Mouse (Mus musculus) embryonic facial prominence, embryonic 10.5 days (tissue): ENCODE measurements around the gene 0610009B22Rik. TPM values are rescaled to one million over a fixed set of nuclear protein-coding genes. Genes with fewer than 3 reads are reported as not detected.
"Not testable (repeated sequence)": the region's sequence is repeated elsewhere in the genome, so short reads cannot be mapped to it uniquely, and the experiment has no call there.

Experiments
- DNase-seq: peaks from one replicate; pipeline ENCODE4 v3.0.0-alpha.2; 2017; ENCODE audit warnings: low spot score
- H3K27ac ChIP-seq: fragments of 300-500 bp; sonication (generic); replicated peaks from 2 replicates; pipeline ENCODE4 v1.5.1; 2016; ENCODE audit warnings: mild to moderate bottlenecking
- H3K27me3 ChIP-seq: fragments of 300-500 bp; sonication (generic); replicated peaks from 2 replicates; pipeline ENCODE4 v1.6.1; 2016; ENCODE audit warnings: low read depth, mild to moderate bottlenecking; ENCODE audit not compliant: poor library complexity, severe bottlenecking
- H3K36me3 ChIP-seq: fragments of 300-500 bp; sonication (generic); replicated peaks from 2 replicates; pipeline ENCODE4 v1.6.1; 2016; ENCODE audit warnings: mild to moderate bottlenecking, moderate library complexity
- H3K4me1 ChIP-seq: fragments of 300-500 bp; sonication (generic); 2 replicates; pipeline ENCODE4 v1.6.1; 2016
- H3K4me3 ChIP-seq: fragments of 300-500 bp; sonication (generic); 2 replicates; pipeline ENCODE4 v1.5.1; 2016; ENCODE audit warnings: mild to moderate bottlenecking, moderate library complexity
- H3K9me3 ChIP-seq: fragments of 300-500 bp; sonication (generic); 2 replicates; pipeline ENCODE4 v1.6.1; 2016; ENCODE audit warnings: mild to moderate bottlenecking
- WGBS: fragments of 180-500 bp; shearing (Covaris S2); methylation state at CpG from one replicate; pipeline ENCODE4 v1.1.7; 2016; 5-methylcytosine and 5-hydroxymethylcytosine counted together
- polyA plus RNA-seq: library from polyadenylated mRNA; unstranded; fragments of >200 nt; fragmentation: Nextera tagmentation; extraction: Ambion mirVana; gene quantifications from 2 replicates; pipeline ENCODE4 v1.2.1, GENCODE M21; 2016

0610009B22Rik gene
- 84.2 TPM in 2 replicates for polyA plus RNA-seq

DNA sequence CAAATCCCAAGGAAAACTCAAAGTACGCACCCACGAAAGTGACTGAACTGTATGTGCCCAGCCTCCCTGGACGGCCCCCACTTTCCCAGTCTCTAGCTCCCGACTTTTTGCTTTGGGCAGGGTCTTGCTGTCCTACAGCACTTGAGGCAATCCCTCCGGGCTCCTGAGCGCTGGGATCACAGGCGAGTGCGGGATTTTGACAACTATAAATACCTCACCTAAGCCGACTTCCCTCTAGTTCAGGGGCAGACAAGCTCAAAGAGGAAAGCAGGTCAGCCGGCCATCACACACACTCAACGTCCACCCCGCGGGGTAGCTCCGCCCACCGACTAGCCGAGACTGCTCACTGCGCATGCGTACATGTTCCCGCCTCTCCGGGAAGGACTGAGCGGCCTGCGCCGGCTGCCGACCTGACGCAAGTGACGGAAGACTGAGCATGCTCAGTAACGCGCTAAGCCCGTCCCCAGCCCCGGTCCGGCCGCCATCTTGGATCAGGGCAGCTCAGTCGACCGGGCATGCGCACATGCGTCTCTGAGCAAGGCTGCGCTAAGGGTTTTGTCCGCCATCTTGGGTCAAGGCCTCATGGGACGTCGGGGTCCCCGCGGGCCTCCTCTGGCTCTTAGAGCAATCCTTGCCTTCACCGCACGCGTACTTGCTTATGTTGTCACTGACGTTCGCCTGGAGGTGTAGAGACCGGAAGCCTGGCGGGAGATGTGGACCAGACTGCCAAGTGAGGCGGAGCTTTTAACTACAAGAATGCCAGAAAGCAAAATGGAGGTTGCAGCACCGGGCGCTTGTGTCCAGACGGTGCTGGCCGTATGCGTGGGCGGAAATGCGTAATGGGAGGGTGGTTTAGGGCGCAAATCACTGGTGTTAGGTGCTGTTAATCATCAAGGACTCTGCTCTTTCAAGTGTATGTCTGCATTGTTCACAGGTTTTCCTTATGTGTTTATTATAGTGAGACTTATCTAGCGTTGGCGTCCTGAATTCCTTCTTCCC, at the start of gene 0610009B22Rik:
Gene 0610009B22Rik (minus strand): TSS at position 545 of the 999 bp plus-strand sequence.
- H3K4me3 ChIP-seq = peak within 1 kb of the TSS; percentile 84
- H3K27ac ChIP-seq = peak within 1 kb of the TSS; percentile 100
- WGBS = under 1% methylated on average over 60 of the region's 60 CpGs
- H3K36me3 ChIP-seq = peaks cover 27% of the 10 kb centered on the region
- no peaks in the 10 kb centered on the region for H3K9me3 ChIP-seq
- peaks cover 14% of the 10 kb centered on the region for H3K4me1 ChIP-seq
- peak; percentile 100 for DNase-seq
- no peaks in the 10 kb centered on the region for H3K27me3 ChIP-seq

DNA sequence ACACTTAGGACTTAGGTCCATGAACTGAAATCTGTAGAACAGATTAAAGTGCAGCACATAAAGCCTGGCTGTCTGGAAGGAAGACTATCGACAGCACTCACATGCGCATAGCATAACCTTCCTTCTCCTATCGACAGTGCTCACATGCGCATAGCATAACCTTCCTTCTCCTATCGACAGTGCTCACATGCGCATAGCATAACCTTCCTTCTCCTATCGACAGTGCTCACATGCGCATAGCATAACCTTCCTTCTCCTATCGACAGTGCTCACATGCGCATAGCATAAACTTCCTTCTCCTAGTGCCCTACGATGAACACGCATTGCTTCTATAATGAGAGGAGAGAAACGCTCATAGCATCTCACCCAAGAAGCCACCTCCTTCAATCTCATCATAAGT, 45.5 kb upstream of the 0610009B22Rik start:
- WGBS = 96% methylated on average over 13 of the region's 13 CpGs
- not testable (repeated sequence) for H3K9me3 ChIP-seq, H3K4me3 ChIP-seq, H3K4me1 ChIP-seq, H3K27ac ChIP-seq, DNase-seq, H3K27me3 ChIP-seq
- peaks cover 71% of the 10 kb centered on the region for H3K36me3 ChIP-seq

DNA sequence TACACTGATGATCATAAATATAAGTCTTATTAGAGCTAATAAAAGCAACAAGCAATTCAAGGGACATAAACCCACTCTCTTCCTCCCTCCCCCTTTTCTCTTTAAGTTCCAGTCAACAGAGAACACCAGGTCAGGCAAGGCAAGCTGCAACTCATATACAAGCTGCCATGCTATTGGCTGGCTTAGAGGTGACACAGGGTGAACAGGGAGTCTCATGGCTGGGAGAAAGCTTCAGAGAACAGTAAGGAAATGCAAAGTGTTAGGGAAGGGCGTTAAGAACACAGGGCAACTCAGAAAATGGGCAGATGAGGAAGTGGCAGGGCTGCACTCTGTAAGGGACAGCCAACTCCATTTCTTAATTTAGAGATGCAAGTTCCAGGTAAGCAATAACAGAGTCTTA, 44.2 kb upstream of the 0610009B22Rik start:
- no peak overlapping the region for H3K27ac ChIP-seq
- H3K4me1 ChIP-seq = no peaks in the 10 kb centered on the region
- H3K36me3 ChIP-seq = peaks cover 63% of the 10 kb centered on the region
- WGBS = 87% methylated on average over 1 of the region's 1 CpGs
- no peak overlapping the region for H3K4me3 ChIP-seq
- DNase-seq = no peak
- no peaks in the 10 kb centered on the region for H3K9me3 ChIP-seq
- H3K27me3 ChIP-seq = no peaks in the 10 kb centered on the region

DNA sequence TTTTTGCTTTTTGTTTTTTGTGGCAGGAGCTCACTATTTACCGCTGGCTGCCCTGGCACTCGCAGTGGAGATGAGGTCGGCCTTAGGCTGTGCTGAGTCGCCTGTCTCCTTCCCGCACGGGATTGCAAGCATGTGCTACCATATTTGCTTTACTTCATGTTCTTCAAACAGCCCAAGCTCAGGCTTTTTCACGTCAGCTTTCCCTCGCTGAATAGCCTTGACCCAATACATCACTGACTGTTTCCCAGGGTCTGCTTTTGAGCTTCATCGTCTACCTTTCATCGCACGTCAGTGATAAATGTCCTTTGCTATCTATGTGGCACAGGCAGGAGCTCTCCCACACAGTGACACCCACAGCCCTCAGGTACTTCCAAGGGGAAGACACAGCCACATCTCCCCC, 32.4 kb upstream of the 0610009B22Rik start:
- H3K4me1 ChIP-seq = no peaks in the 10 kb centered on the region
- peaks cover 89% of the 10 kb centered on the region for H3K36me3 ChIP-seq
- no peak for DNase-seq
- no peaks in the 10 kb centered on the region for H3K9me3 ChIP-seq
- WGBS = 96% methylated on average over 11 of the region's 11 CpGs
- H3K27ac ChIP-seq = no peak overlapping the region
- no peaks in the 10 kb centered on the region for H3K27me3 ChIP-seq
- no peak overlapping the region for H3K4me3 ChIP-seq

DNA sequence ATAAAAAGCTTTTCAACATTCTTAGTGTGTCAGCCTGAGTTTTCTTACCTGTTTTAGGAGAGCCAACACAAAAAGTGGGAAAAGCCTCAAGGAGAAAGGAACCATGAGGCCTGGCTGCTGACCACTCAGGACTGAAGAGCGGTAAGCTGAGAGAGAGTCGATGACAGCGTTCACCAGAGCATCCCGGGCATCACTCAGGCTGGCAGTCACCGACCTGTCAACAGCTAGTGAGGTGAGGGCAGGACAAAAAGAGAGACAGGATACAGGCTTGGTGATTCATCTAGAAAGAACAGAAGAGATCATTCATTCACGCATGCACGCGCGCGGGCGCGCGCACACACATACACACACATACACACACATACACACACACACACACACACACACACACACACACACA, 18.4 kb upstream of the 0610009B22Rik start:
- no peak for DNase-seq
- no peak overlapping the region for H3K4me3 ChIP-seq
- H3K27me3 ChIP-seq = no peaks in the 10 kb centered on the region
- no peaks in the 10 kb centered on the region for H3K9me3 ChIP-seq
- H3K36me3 ChIP-seq = peaks cover 91% of the 10 kb centered on the region
- H3K4me1 ChIP-seq = peaks cover 10% of the 10 kb centered on the region
- no peak overlapping the region for H3K27ac ChIP-seq
- WGBS = 94% methylated on average over 13 of the region's 13 CpGs

DNA sequence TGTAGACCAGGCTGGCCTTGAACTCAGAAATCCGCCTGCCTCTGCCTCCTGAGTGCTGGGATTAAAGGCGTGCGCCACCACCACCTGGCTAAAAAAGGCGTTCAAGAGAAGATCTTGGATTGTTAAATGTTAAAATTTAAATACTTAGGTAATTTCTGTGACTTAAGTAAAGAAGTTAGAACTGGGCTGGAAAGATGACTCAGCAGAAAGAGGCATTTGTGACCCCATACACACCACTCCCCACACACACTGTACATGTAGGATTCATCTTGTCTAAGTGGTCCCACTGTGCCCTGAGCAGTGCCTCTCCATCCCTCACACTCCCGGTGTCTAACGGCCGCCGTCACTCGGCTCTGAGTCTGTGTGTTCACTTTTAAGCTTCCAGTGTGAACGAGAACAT, 17.8 kb upstream of the 0610009B22Rik start:
- no peaks in the 10 kb centered on the region for H3K27me3 ChIP-seq
- H3K27ac ChIP-seq = no peak overlapping the region
- no peak for DNase-seq
- WGBS = 95% methylated on average over 10 of the region's 10 CpGs
- H3K4me1 ChIP-seq = peaks cover 10% of the 10 kb centered on the region
- H3K4me3 ChIP-seq = no peak overlapping the region
- no peaks in the 10 kb centered on the region for H3K9me3 ChIP-seq
- peaks cover 90% of the 10 kb centered on the region for H3K36me3 ChIP-seq

DNA sequence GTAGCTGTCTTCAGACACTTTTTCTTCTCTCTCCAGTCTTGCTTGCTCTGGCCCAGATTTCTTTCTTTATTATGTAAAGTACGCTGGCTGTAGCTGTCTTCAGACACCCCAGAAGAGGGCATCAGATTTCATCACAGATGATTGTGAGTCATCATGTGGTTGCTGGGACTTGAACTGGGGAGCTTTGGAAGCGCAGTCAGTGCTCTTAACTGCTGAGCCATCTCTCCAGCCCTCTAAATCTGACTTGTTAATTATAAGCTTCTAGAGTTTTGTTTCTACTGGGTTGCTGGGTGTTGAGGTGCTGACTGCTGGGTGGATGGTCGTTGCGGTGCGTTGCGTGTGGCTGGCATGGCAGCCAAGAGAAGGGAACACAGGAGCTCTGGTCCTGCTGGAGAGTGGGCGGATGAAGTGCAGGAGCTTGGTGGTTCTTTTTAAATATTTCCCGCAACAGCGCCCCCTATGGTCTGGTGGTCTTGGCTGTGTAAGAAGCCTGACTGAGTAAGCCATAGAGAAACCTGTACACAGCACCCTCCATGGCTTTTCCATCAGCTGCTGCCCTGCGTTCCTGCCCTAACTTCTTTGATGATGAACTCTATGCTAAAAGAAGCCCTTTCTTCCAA, 14.8 kb upstream of the 0610009B22Rik start:
- Histone ChIP-seq H3K36me3 (peaks cover 94% of the 10 kb centered on the region), H3K9me3 (no peaks in the 10 kb centered on the region), H3K27me3 (no peaks in the 10 kb centered on the region), H3K4me3 (no peak overlapping the region), H3K27ac (no peak overlapping the region), H3K4me1 (peaks cover 10% of the 10 kb centered on the region)
- peak; percentile 44 for DNase-seq
- WGBS = 67% methylated on average over 10 of the region's 10 CpGs

DNA sequence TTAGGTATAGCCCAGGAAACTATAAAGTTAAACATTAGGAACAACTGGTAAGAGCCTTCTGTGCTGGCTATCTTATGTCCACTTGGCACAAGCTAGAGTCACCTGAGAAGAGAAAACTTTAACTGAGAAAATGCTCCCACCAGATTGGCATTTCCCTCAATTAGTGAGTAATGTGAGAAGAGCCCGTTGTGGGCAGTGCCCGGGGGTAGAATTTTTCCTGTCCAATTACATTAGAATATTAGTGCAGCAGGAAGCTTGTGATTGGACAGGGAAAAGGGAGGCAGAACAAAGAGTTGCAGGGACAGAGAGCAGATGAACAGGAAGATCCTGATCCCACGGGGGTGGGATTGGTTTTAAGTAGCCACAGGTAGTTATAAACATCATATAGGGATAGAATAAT, 14.2 kb upstream of the 0610009B22Rik start:
- Histone ChIP-seq H3K4me3 (no peak overlapping the region), H3K9me3 (no peaks in the 10 kb centered on the region), H3K36me3 (peaks cover 96% of the 10 kb centered on the region), H3K27me3 (no peaks in the 10 kb centered on the region), H3K4me1 (peaks cover 10% of the 10 kb centered on the region), H3K27ac (no peak overlapping the region)
- DNase-seq = peak; percentile 35
- 47% methylated on average over 3 of the region's 3 CpGs for WGBS

DNA sequence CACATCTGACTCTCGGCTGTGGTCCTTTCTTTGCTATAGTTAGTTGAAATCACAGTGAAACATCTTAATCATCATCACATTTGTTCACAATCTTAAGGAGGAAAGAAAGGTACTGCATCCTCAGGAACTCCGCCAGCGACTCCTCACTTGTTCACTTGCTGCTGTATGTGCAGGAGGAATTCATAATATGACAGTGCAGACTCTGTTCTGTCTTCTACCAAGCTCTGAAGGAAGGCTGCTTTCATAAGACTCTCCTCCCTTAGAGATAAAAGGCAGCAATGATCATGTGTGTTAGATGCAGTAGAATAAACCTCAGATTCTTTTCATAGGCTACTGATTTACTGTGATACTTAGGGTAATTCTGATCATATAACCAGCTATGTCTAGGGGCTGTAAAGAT, 6.3 kb upstream of the 0610009B22Rik start:
- H3K36me3 ChIP-seq = peaks cover 62% of the 10 kb centered on the region
- 95% methylated on average over 3 of the region's 3 CpGs for WGBS

DNA sequence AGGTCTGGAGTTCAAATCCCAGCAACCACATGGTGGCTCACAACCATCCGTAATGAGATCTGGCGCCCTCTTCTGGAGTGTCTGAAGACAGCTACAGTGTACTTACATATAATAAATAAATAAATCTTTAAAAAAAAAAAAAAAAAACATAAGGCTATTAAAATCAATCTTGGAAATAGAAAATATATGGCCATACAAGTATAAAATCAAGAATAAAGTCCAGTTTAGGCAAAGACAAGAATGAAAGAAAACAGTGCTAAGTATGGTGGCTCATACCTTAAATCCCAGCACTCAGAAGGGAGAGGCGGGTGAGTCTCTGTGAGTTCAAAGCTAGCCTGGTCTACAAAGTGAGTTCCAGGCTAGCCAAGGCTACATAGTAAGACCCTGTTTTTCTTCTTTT, 1.9 kb upstream of the 0610009B22Rik start:
- not testable (repeated sequence) for H3K9me3 ChIP-seq

More for the DNA sequence above, 6.3 kb upstream of the 0610009B22Rik start:
- DNase-seq = no peak
- Histone ChIP-seq H3K27ac (no peak overlapping the region), H3K27me3 (no peaks in the 10 kb centered on the region), H3K4me1 (no peaks in the 10 kb centered on the region), H3K9me3 (no peaks in the 10 kb centered on the region), H3K4me3 (no peak overlapping the region)

DNA sequence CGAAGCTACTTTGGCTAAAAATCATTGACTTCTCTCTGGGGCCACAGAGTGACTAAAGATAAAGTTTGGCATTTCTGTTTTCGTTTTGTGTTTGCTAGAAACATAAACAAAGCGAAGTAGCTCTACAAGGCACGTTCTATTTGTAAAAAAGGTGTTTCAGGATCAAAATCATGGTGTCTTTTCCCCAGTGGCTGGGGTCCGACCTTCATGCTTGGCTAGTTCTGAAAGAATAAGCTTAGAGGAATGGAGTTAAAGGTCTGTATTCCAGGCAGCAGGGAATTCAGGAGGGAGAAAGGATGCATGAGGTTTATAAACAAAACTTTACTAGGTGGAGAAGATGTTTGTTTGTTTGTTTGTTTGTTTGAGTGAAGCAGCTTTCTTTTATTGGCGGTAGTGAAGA, 669 bp upstream of the 0610009B22Rik start:
- WGBS = 22% methylated on average over 6 of the region's 6 CpGs
- DNase-seq = no peak
- H3K36me3 ChIP-seq = peaks cover 30% of the 10 kb centered on the region
- H3K9me3 ChIP-seq = no peaks in the 10 kb centered on the region
- no peaks in the 10 kb centered on the region for H3K27me3 ChIP-seq
- peak overlapping the region; percentile 84 for H3K4me3 ChIP-seq
- peak overlapping the region; percentile 100 for H3K27ac ChIP-seq
- H3K4me1 ChIP-seq = peaks cover 14% of the 10 kb centered on the region

More for the DNA sequence above, 1.9 kb upstream of the 0610009B22Rik start:
- not testable (repeated sequence) for DNase-seq, H3K4me3 ChIP-seq, H3K27ac ChIP-seq, H3K27me3 ChIP-seq
- H3K36me3 ChIP-seq = peaks cover 25% of the 10 kb centered on the region
- WGBS = 68% methylated on average over 3 of the region's 3 CpGs
- H3K4me1 ChIP-seq = peaks cover 14% of the 10 kb centered on the region

DNA sequence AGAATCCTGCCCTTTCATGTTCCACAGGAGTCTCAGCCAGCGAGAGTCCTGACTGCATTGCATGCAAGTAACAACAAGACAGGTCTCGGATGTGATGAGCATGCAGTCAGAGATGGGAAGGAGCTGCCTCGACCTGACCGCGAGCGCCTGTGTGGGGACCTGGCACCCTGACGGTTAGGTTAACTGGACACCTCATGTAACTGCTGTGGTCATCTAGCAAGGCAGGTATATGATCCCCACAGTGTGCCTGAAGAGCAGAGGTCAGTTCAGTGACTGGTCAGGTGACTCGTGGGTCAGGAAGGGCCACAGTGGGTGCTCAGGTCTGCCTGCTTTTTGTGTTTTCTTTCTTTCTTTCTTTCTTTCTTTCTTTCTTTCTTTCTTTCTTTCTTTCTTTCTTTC, 6.7 kb downstream of the 0610009B22Rik start:
- 41% methylated on average over 8 of the region's 8 CpGs for WGBS
- no peaks in the 10 kb centered on the region for H3K9me3 ChIP-seq
- H3K27ac ChIP-seq = no peak overlapping the region; the same call in 1 of the 2 replicates
- peak; percentile 20 for DNase-seq
- H3K27me3 ChIP-seq = no peaks in the 10 kb centered on the region
- H3K36me3 ChIP-seq = peaks cover 15% of the 10 kb centered on the region
- H3K4me1 ChIP-seq = peaks cover 8% of the 10 kb centered on the region; the same call in 1 of the 2 replicates
- H3K4me3 ChIP-seq = no peak overlapping the region
